Mouse (Mus musculus) G1E-ER4 (cell line): Measurements from ENCODE around the gene Aff4. TPM values are rescaled to one million over a fixed set of nuclear protein-coding genes. Genes with fewer than 3 reads are reported as not detected.

Experiments
- GATA1 ChIP-seq: IDR thresholded peaks from one replicate; pipeline ENCODE4 v1.8.0; 2012; ENCODE audit warnings: low read length, inconsistent platforms
- polyA plus RNA-seq: library from polyadenylated mRNA; stranded (reverse); fragments of >175 nt; gene quantifications from 2 replicates; pipeline ENCODE4 v1.2.3, GENCODE M21; 2012

Gene Aff4
- polyA plus RNA-seq, 1 experiment = 4.1 TPM

DNA sequence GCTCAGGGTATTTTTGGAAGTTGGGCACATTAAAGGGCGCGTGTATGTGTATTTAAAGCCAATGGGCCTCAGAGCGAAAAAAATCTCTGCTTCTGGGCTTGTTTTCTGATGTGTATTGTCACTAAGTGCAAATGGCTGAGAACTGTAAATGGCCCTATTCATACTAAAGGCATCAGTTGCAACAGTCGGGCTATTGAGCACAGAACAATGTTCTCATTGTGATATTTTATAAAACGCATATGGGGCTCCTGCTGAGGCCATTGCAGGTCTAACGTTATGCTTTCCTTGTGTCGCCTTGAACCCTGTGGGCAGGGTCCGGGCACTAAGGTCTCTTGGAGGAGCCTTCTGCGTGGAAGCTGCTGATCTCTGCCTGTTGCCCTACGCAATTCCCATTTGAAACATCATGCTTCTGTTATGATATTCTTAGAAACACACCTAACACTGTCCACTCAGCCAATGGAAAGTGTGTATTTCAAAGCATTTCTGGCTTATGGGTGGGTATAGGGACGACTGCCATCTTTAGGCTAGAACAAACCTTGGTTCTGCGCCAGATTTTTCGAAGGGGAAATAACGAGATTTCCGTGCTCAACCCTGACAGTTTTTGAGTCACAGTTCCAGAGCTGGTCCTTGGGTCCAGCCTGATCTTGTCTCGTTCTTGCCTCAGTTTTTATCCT lies 118.8 kb downstream of the Aff4 start:
- TF ChIP-seq GATA1 = no peak

DNA sequence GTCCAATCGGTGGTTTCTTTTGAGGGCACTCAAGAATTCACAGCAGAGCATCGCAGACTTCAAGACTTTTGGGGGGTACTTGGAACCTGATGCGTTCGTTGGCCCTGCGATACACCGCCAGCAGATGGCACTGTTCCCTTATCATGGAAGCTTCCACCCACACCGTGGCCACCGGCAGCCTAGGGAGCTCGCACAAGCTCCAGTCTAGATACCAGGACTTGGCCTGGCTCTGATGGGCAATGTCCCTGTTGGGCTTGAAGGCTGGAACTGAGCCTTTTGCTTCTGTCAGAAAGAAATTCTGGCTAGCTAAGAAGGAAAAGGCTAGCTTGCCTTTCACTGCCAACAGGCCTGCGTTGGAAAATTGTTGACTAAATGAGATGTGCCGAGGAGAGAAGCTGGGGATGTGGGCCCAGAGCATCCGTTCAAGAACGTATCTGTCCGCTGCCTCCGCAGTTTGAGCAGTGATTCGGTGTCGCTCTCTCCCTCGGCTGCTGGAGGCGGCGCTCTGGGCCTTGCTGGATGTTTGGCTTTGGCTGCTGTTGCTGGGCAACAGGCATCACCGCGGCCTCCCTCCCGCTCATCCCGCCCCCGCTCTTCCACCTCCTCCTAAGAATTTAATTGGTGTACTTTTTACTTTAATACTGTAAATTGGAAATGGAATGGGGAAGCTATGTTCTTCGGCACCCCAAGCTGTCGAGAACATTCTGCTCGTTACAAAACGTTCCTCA lies 119.5 kb downstream of the Aff4 start, which contains the start of gene Gm9837:
TSS of gene Gm9837 (minus strand) at position 512 of the 728 bp plus-strand sequence.
- TF ChIP-seq GATA1 = no peak

Other genes with a start within 250 kb of the Aff4 start
- gene Hspa4, start 50.4 kb upstream of the Aff4 start, polyA plus RNA-seq = 51.3 and 51.9 TPM in 2 replicates
- gene Zcchc10, start 26.2 kb upstream of the Aff4 start, polyA plus RNA-seq = 1.4 and 2.3 TPM in 2 replicates
- not detected in 2 replicates for gene Leap2, start 72.3 kb downstream of the Aff4 start, polyA plus RNA-seq
- gene Uqcrq, start 80.0 kb downstream of the Aff4 start, polyA plus RNA-seq = 217 and 299 TPM in 2 replicates
- 0.14 and 0.24 TPM in 2 replicates for gene Gdf9, start 80.2 kb downstream of the Aff4 start, polyA plus RNA-seq
- gene Gm10447, start 106.3 kb downstream of the Aff4 start, polyA plus RNA-seq = not detected in 2 replicates
- gene Shroom1, start 106.4 kb downstream of the Aff4 start, polyA plus RNA-seq = not detected in 2 replicates
- gene Gm9837, start 119.6 kb downstream of the Aff4 start, polyA plus RNA-seq = not detected in 2 replicates
- gene Gm9945, start 129.3 kb downstream of the Aff4 start, polyA plus RNA-seq = 0.15 and 0.50 TPM in 2 replicates
- gene Sowaha, start 129.4 kb downstream of the Aff4 start, polyA plus RNA-seq = 12.6 and 15.6 TPM in 2 replicates
- gene Sept8, start 168.4 kb downstream of the Aff4 start, polyA plus RNA-seq = 208 and 239 TPM in 2 replicates
- gene Kif3a, start 216.5 kb downstream of the Aff4 start, polyA plus RNA-seq = 6.9 and 7.2 TPM in 2 replicates